Mouse (Mus musculus): ENCODE measurements around the gene Fryl. TPM values are rescaled to one million over a fixed set of nuclear protein-coding genes. Genes with fewer than 3 reads are reported as not detected.
"Not testable (repeated sequence)": the region's sequence is repeated elsewhere in the genome, so short reads cannot be mapped to it uniquely, and the experiment has no call there.

Fryl gene
- total RNA-seq, 2 experiments from 2014 or later, result 52.1 to 54.5 TPM

DNA sequence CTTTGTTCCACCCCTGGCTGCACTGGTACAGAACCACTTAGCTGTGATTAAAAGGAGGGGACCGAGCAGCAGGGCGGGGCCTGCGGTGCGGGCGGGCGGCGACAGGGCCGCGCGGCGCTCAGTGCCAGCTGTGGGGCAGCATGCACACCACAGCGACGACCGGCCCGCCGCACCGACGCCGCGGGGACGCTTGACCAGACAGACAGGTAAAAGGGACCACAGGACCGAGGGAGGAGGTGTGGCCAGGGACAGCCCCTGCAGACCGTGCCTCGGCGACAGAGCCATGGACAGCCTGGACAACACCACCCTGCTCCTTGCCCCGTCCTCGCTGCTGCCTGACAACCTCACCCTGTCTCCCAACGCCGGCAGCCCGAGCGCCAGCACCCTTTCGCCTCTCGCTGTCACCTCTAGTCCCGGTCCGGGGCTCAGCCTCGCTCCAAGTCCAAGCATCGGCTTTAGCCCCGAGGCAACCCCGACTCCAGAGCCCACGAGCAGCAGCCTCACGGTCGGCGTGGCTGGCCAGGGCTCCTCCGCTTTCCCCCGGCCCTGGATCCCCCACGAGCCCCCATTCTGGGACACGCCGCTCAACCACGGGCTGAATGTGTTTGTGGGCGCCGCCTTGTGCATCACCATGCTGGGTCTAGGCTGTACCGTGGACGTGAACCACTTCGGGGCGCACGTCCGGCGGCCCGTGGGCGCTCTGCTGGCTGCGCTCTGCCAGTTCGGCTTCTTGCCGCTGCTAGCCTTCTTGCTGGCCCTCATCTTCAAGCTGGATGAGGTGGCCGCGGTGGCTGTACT, 249.4 kb downstream of the Fryl start, which contains the start of gene Slc10a4:
TSS of gene Slc10a4 (plus strand) at position 100 of the 798 bp plus-strand sequence.
- intact Hi-C loops (cut with DNase I), result loop anchor here (5.0 kb wide), 1 partner anchor 420 kb away; the partner anchor contains the start of gene Gm5868
- peak in 1 of 2 experiments; percentile 29 for DNase-seq (ENCODE audit: extremely low spot score in 1 of 2, low spot score in 2 of 2)

- intact Hi-C loops (cut with DNase I), result no loop called here
- no peak for DNase-seq (ENCODE audit: extremely low spot score in 1 of 2, low spot score in 2 of 2)
Observed at GRCm38 (mm10) chr5:73004046-73004445, 252.4 kb downstream of the Fryl start.

- intact Hi-C loops (cut with DNase I), result not testable (repeated sequence)
Observed at GRCm38 (mm10) chr5:72998546-72998945, 257.9 kb downstream of the Fryl start.

DNA sequence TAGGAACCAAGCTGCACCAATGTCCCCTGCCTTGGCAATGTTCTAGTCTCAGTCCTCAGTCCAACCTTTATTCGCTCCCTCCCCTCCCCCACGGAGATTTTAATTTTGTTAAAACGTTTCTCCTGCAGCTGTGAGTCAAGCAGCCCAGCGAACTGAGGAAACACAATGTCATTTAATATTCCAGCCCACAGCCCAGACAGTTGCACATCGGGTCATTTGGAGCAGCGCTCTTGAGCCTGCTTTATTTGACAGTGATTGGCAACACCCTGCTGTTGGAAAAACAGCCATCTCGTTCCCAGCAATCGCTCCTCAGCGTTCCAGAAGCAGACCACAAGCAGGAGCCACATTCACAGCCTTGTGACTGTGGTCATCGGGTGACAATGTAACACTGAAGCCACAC, 261.0 kb downstream of the Fryl start:
- no peak for DNase-seq (ENCODE audit: extremely low spot score in 1 of 2, low spot score in 2 of 2)
- intact Hi-C loops (cut with DNase I), result no loop called here

More at GRCm38 (mm10) chr5:72998546-72998945, 257.9 kb downstream of the Fryl start:
- DNase-seq (ENCODE audit: extremely low spot score in 1 of 2, low spot score in 2 of 2), result not testable (repeated sequence)

GRCm38 (mm10) chr5:72994928-72995327, 261.5 kb downstream of the Fryl start:
- no peak for DNase-seq (ENCODE audit: extremely low spot score in 1 of 2, low spot score in 2 of 2)
- intact Hi-C loops (cut with DNase I), result no loop called here

DNA sequence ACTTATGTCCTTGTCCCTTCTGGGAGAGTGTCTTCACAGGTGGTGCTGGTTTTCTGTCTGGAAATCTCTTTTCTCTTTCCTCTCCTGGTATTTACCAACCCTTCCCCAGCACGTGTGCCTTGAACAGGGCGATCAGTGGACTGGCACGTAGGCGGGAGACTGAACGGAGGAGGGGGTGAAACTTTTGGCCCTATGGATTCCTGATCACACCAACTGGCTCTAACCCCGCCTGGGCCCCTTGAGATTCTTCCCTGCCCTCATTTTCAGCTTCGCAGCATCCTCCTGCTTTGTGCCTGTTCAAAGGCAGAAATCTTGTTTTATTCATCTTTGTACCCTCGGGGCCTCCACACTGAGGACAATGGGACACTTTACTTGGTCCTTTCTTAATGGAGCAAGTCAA, 262.0 kb downstream of the Fryl start:
- DNase-seq (ENCODE audit: extremely low spot score in 1 of 2, low spot score in 2 of 2), result no peak
- intact Hi-C loops (cut with DNase I), result no loop called here

- intact Hi-C loops (cut with DNase I), result no loop called here
- DNase-seq (ENCODE audit: extremely low spot score in 1 of 2, low spot score in 2 of 2), result no peak
Observed at GRCm38 (mm10) chr5:72992474-72992873, 263.9 kb downstream of the Fryl start.

DNA sequence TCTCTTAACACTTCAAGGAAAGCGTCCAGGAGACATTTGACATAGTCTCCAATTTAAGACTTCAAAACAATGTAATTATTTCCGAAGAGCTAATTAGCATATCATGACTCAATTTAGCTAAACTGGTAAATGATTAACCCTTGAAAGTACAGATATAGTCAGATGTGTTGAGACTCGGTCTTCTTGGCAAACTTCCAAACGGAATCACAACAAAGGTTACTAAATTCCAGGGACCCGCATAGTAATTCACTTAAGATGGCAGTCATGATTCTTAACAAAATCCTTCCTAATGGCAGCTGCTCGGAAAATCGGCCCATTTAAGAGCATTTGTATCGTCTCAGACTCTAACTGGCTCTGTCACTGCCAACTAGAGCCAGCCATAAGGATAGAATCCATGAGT, 266.7 kb downstream of the Fryl start:
- no peak for DNase-seq (ENCODE audit: extremely low spot score in 1 of 2, low spot score in 2 of 2)

GRCm38 (mm10) chr5:72987786-72988185, 268.6 kb downstream of the Fryl start:
- no peak for DNase-seq (ENCODE audit: extremely low spot score in 1 of 2, low spot score in 2 of 2)
- intact Hi-C loops (cut with DNase I), result no loop called here

More for the DNA sequence above, 266.7 kb downstream of the Fryl start:
- intact Hi-C loops (cut with DNase I), result no loop called here

GRCm38 (mm10) chr5:72984091-72984490, 272.3 kb downstream of the Fryl start:
- peak in 1 of 2 experiments; percentile 52 for DNase-seq (ENCODE audit: extremely low spot score in 1 of 2, low spot score in 2 of 2)
- intact Hi-C loops (cut with DNase I), result loop anchor here (5.0 kb wide), 2 partner anchors 88 to 398 kb away; no protein-coding TSS in a partner anchor

GRCm38 (mm10) chr5:72976539-72976938, 279.9 kb downstream of the Fryl start:
- intact Hi-C loops (cut with DNase I), result loop anchor here (5.0 kb wide), 1 partner anchor 81 kb away; no protein-coding TSS in a partner anchor

GRCm38 (mm10) chr5:72975996-72976395, 280.4 kb downstream of the Fryl start:
- intact Hi-C loops (cut with DNase I), result loop anchor here (5.0 kb wide), 1 partner anchor 81 kb away; no protein-coding TSS in a partner anchor
- DNase-seq (ENCODE audit: extremely low spot score in 1 of 2, low spot score in 2 of 2), result no peak

More at GRCm38 (mm10) chr5:72976539-72976938, 279.9 kb downstream of the Fryl start:
- DNase-seq (ENCODE audit: extremely low spot score in 1 of 2, low spot score in 2 of 2), result no peak

GRCm38 (mm10) chr5:72974602-72975001, 281.8 kb downstream of the Fryl start, which contains the start of gene Gm10135:
Gm10135 (minus strand) TSS chr5:72974702.
- DNase-seq (ENCODE audit: extremely low spot score in 1 of 2, low spot score in 2 of 2), result no peak
- intact Hi-C loops (cut with DNase I), result loop anchor here (5.0 kb wide), 1 partner anchor 83 kb away; no protein-coding TSS in a partner anchor

DNA sequence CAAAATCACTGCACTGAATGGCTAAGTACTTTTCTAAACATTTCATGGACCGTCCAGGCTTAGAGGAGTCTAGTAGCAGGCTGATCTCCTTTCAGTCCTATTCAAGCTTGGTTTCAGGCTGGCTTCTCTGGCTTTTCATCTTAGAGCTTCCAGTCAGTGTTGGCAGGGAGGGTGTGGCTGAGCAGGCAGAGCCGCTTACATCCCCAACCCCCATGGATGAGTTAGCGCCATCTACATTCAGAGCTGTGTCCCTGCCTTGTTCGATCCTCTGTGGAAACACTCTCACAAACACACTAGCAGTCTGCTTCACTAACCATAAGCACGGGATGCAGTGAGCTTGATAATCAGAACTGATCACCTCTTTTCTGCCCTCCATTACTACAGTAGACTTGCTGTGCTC, 283.5 kb downstream of the Fryl start:
- intact Hi-C loops (cut with DNase I), result no loop called here
- DNase-seq (ENCODE audit: extremely low spot score in 1 of 2, low spot score in 2 of 2), result no peak

- DNase-seq (ENCODE audit: extremely low spot score in 1 of 2, low spot score in 2 of 2), result no peak
- intact Hi-C loops (cut with DNase I), result no loop called here
Observed at GRCm38 (mm10) chr5:72972435-72972834, 284.0 kb downstream of the Fryl start.

Other genes starting within 250 kb of the Fryl start
- 1 to 10 TPM; 3.9 to 4.4 TPM for gene Slc10a4, start 249.7 kb downstream of the Fryl start, total RNA-seq (2021)
- 100 to 1,000 TPM; 356 to 358 TPM for gene Ociad1, start 36.2 kb upstream of the Fryl start, total RNA-seq (2021)
- 10 to 100 TPM; 48.6 to 55.2 TPM for gene Ociad2, start 84.4 kb upstream of the Fryl start, total RNA-seq (2021)
- 1 to 10 TPM; 6.7 to 8.2 TPM for gene Cwh43, start 149.5 kb upstream of the Fryl start, total RNA-seq (2021)
- gene Dcun1d4, start 224.4 kb upstream of the Fryl start, total RNA-seq (2021), result 100 to 1,000 TPM; 102 to 110 TPM